Mouse (Mus musculus) lung, postnatal 0 days (tissue): ENCODE measurements around the gene Primpol. TPM values are rescaled to one million over a fixed set of nuclear protein-coding genes. Genes with fewer than 3 reads are reported as not detected.

Experiments used
- ATAC-seq: fragments of 200-750 bp; cut with Nextera tagmentation; 2 replicates; pipeline ENCODE4 v1.8.0; 2017; ENCODE audit warnings: moderate library complexity
- DNase-seq: peaks from one replicate; pipeline ENCODE4 v3.0.0-alpha.2; 2016; ENCODE audit warnings: low spot score
- H3K27ac ChIP-seq: fragments of 300-500 bp; sonication (generic); 2 replicates; pipeline ENCODE4 v1.5.1; 2014; ENCODE audit warnings: antibody characterized with exemption, mild to moderate bottlenecking, low read length, mixed read lengths
- H3K27me3 ChIP-seq: fragments of 300-500 bp; sonication (generic); replicated peaks from 2 replicates; pipeline ENCODE4 v1.6.1; 2014; ENCODE audit warnings: low read length, mixed read lengths; ENCODE audit not compliant: insufficient read depth
- H3K36me3 ChIP-seq: fragments of 300-500 bp; sonication (generic); 2 replicates; pipeline ENCODE4 v1.6.1; 2014; ENCODE audit warnings: low read length, mixed read lengths; ENCODE audit not compliant: insufficient read depth
- H3K4me1 ChIP-seq: fragments of 300-500 bp; sonication (generic); 2 replicates; pipeline ENCODE4 v1.6.1; 2014; ENCODE audit warnings: antibody characterized with exemption, low read depth, low read length, mixed read lengths; ENCODE audit not compliant: insufficient read depth
- H3K4me2 ChIP-seq: fragments of 300-500 bp; sonication (generic); replicated peaks from 2 replicates; pipeline ENCODE4 v1.6.1; 2014; ENCODE audit warnings: low read depth, mild to moderate bottlenecking, low read length, moderate library complexity, mixed read lengths
- H3K4me3 ChIP-seq: fragments of 300-500 bp; sonication (generic); 2 replicates; pipeline ENCODE4 v1.5.1; 2014; ENCODE audit warnings: low read depth, low read length
- H3K9ac ChIP-seq: fragments of 300-500 bp; sonication (generic); replicated peaks from 2 replicates; pipeline ENCODE4 v1.6.1; 2014; ENCODE audit warnings: low read depth, mild to moderate bottlenecking
- H3K9me3 ChIP-seq: fragments of 300-500 bp; sonication (generic); 2 replicates; pipeline ENCODE4 v1.6.1; 2016; ENCODE audit warnings: low read length, mixed read lengths
- CTCF ChIP-seq: IDR thresholded peaks from 2 replicates; pipeline ENCODE4 v1.5.1; 2016; ENCODE audit warnings: antibody characterized with exemption, mild to moderate bottlenecking
- EP300 ChIP-seq: IDR thresholded peaks from 2 replicates; pipeline ENCODE4 v1.6.1; 2016; ENCODE audit warnings: antibody characterized with exemption, mild to moderate bottlenecking, control low read depth
- WGBS: fragments of 180-500 bp; shearing (Covaris S2); extraction: QIAGEN DNeasy Blood & Tissue Kit; methylation state at CpG from one replicate; pipeline ENCODE4 v1.1.7; 2014; 5-methylcytosine and 5-hydroxymethylcytosine counted together
- polyA plus RNA-seq: library from polyadenylated mRNA; unstranded; fragments of >200 nt; fragmentation: Nextera tagmentation; extraction: Ambion mirVana; gene quantifications from 2 replicates; pipeline ENCODE4 v1.2.1, GENCODE M21; 2015

Gene Primpol
- polyA plus RNA-seq, 1 experiment from 2014 or later: 3.7 TPM

DNA sequence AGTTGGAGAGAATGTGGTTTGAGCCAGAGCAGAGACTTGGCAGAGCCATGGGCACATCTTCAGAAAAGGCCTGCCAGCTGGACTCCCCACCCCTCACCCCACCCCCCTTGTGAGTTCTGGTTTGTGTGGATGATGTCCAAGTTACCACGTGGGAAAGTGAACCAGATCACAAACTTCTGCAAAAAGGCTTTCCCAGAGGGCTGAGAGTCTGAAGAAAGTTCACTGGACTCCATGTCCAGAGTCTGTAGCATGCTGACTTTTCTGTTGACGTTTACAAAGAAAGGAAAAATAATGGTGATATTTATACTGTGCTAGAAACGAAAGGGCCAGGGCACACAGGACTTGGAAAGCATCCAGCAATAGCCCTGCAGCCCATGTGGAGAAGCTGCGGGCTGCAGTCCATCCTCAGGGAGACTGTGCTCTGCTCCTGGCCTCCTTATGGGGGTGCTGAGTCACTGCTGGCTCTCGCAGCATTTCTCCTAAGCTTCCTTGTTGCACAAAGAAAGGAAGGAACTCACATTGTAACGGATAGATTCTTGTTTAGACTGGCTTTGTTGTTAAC lies 22.1 kb upstream of the Primpol start:
- DNase-seq (peak; percentile 86), ATAC-seq (peak; percentile 93)
- TF ChIP-seq EP300 (no peak), CTCF (peak; percentile 39)
- Histone ChIP-seq H3K27ac (no peak overlapping the region), H3K27me3 (no peaks in the 10 kb centered on the region), H3K4me2 (no peak overlapping the region), H3K4me3 (no peak overlapping the region), H3K36me3 (peaks cover 21% of the 10 kb centered on the region; the same call in 1 of the 2 replicates), H3K4me1 (no peaks in the 10 kb centered on the region), H3K9ac (no peak overlapping the region), H3K9me3 (no peaks in the 10 kb centered on the region)
- 23% methylated on average over 6 of the region's 6 CpGs for WGBS

DNA sequence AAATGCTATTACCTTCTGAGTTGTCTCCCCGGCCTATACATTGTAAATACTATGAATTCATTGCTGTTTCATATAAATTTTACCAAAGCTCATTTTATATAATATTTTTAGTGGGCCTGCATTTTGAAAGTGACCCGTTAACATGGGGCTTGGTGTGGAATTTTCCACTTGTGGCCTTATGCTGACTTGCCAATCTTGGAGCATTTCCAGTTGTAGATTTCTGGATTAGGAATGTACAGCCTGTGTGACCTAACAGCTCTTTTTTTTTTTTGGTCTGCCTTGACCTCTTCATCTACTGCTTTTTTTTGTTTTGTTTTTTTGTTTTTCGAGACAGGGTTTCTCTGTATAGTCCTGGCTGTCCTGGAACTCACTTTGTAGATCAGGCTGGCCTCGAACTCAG lies 13.9 kb upstream of the Primpol start:
- WGBS: 87% methylated on average over 4 of the region's 4 CpGs
- H3K4me2 ChIP-seq: no peak overlapping the region
- TF ChIP-seq CTCF: no peak
- TF ChIP-seq EP300: no peak

DNA sequence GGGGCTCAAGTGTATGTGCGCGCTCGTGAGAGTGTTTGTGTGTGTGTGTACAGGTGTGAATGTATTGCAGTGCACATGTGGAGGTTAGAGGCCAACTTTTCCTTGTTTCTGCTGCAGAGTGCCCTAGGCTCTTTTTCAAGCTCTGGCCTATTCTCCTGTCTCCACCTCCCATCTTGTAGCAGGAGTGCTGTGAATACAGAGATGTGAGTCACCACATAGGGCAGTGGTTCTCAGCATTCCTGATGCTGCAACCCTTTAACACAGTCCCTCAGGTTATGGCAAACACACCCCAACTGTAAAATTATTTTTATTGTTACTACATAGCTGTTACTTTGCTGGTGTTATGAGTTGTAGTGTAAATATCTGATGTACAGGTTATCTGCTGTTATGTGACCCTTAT lies 13.4 kb upstream of the Primpol start:
- Histone ChIP-seq H3K4me1 (no peaks in the 10 kb centered on the region), H3K4me2 (no peak overlapping the region), H3K9ac (no peak overlapping the region), H3K36me3 (peaks cover 14% of the 10 kb centered on the region; the same call in 1 of the 2 replicates), H3K27ac (no peak overlapping the region), H3K4me3 (no peak overlapping the region), H3K27me3 (no peaks in the 10 kb centered on the region), H3K9me3 (no peaks in the 10 kb centered on the region)
- TF ChIP-seq CTCF (no peak), EP300 (no peak)
- ATAC-seq (no peak), DNase-seq (no peak)
- 94% methylated on average over 3 of the region's 3 CpGs for WGBS

More for the DNA sequence above, 13.9 kb upstream of the Primpol start:
- Histone ChIP-seq H3K27ac (no peak overlapping the region), H3K27me3 (no peaks in the 10 kb centered on the region), H3K9ac (no peak overlapping the region), H3K4me3 (no peak overlapping the region), H3K9me3 (no peaks in the 10 kb centered on the region), H3K4me1 (no peaks in the 10 kb centered on the region), H3K36me3 (peaks cover 16% of the 10 kb centered on the region; the same call in 1 of the 2 replicates)
- DNase-seq (no peak), ATAC-seq (no peak)

DNA sequence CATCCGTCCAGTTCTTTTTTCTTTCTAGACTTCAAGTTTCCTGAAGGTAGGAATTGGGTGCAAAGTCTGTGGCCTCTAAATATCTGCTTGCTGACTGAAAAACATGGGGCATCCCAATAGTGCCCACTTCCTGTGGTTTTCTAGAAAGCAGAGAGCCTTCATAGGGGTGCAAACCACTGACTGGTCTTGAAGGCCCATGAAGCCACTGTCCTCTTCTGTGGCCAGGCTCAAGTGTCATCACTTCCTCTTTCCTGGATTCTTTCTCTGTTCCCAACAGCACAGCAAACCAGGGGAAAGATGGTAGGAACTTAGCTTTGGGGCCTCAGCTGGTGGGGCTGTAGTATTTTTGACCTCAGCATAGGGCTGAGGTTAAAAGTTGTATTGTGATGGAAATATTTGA lies 11.6 kb upstream of the Primpol start:
- 83% methylated on average over 1 of the region's 1 CpGs for WGBS

DNA sequence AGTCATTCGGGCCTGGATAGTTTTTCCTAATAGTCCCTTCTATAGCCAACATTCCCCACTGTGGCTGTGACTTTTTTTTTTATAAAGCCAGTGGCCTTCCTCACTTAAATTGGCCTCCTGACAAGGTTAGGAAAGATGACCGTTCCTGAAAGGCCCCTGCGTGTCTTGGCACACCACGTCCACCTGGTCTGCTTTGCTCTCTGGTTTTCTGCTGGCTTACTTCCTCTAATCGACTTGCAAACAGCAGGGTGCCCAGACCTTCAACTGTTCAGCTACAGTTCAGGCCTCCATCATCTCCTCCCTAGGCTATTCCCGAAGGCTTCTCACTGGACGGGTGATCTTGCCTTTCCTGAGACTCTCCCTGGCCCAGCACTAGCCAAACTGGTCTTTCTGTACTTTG lies 10.9 kb upstream of the Primpol start:
- Histone ChIP-seq H3K27ac (no peak overlapping the region), H3K4me1 (no peaks in the 10 kb centered on the region), H3K9ac (no peak overlapping the region), H3K27me3 (no peaks in the 10 kb centered on the region), H3K4me3 (no peak overlapping the region), H3K4me2 (no peak overlapping the region), H3K36me3 (no peaks in the 10 kb centered on the region), H3K9me3 (no peaks in the 10 kb centered on the region)
- no peak for DNase-seq
- TF ChIP-seq CTCF (no peak), EP300 (no peak)
- no peak for ATAC-seq
- WGBS: 82% methylated on average over 7 of the region's 7 CpGs

More for the DNA sequence above, 11.6 kb upstream of the Primpol start:
- Histone ChIP-seq H3K27ac (no peak overlapping the region), H3K27me3 (no peaks in the 10 kb centered on the region), H3K4me3 (no peak overlapping the region), H3K9me3 (no peaks in the 10 kb centered on the region), H3K9ac (no peak overlapping the region), H3K4me1 (no peaks in the 10 kb centered on the region), H3K4me2 (no peak overlapping the region), H3K36me3 (no peaks in the 10 kb centered on the region)
- ATAC-seq (no peak), DNase-seq (no peak)
- TF ChIP-seq CTCF (no peak), EP300 (no peak)

DNA sequence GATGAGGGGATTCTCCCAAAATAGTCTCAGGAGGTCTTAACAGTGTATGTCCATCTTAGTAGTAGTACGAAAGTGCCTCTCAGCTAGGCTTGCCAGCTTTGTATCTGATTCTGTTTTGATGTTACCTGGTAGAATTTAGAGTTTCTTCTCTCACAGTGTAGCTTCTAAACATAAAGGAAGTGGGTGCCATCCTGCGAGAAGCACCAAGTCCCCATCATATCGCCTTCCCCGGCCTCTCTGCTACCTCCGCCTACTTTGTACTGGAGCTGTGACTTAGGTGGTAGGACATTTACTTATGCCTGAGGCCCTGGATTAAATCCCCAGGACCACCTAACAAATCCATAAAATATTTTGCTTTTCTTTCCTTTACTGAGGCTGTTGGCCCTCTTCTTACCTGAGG lies 9.6 kb upstream of the Primpol start:
- 95% methylated on average over 5 of the region's 5 CpGs for WGBS
- H3K27me3 ChIP-seq: no peaks in the 10 kb centered on the region

DNA sequence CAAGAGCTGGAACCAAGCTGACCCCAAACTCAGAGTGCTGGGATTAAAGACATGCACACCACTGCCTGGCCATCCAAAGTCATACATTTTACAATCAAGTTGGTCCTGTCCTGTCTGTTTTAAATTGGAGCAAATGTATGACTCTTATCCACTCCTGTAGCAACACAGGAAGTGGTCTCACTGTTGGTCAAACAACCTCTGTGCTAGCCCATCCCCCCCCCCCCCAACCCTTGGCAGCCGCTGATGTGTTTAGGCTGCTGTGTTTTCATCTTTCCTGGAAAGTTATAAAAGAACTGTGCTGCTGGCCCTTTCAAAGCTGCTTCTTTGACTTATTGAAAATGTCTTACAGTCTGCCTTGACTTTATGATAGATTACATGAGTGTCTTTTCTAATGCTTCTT lies 8.2 kb upstream of the Primpol start:
- 15% methylated on average over 1 of the region's 1 CpGs for WGBS
- Histone ChIP-seq H3K27ac (no peak overlapping the region), H3K4me2 (no peak overlapping the region), H3K4me3 (no peak overlapping the region), H3K4me1 (no peaks in the 10 kb centered on the region), H3K9ac (no peak overlapping the region), H3K27me3 (no peaks in the 10 kb centered on the region), H3K9me3 (no peaks in the 10 kb centered on the region), H3K36me3 (no peaks in the 10 kb centered on the region)
- DNase-seq (peak; percentile 53), ATAC-seq (peak; percentile 58)
- TF ChIP-seq EP300 (no peak), CTCF (no peak)

More for the DNA sequence above, 9.6 kb upstream of the Primpol start:
- Histone ChIP-seq H3K4me2 (no peak overlapping the region), H3K4me1 (no peaks in the 10 kb centered on the region), H3K27ac (no peak overlapping the region), H3K36me3 (no peaks in the 10 kb centered on the region), H3K4me3 (no peak overlapping the region), H3K9ac (no peak overlapping the region), H3K9me3 (no peaks in the 10 kb centered on the region)
- ATAC-seq: no peak
- DNase-seq: no peak
- no peak for TF ChIP-seq CTCF
- no peak for TF ChIP-seq EP300
